Mouse (Mus musculus) G1E (cell line): ENCODE results near the gene Sesn3.

Experiments
- GATA2 ChIP-seq: IDR thresholded peaks from 2 replicates; pipeline ENCODE4 v1.6.1; 2012; ENCODE audit warnings: low read depth, low read length, inconsistent platforms, borderline replicate concordance
- TAL1 ChIP-seq: conservative IDR thresholded peaks from 2 replicates; pipeline ENCODE4 v1.6.1; 2012; ENCODE audit warnings: low read depth, low read length, inconsistent platforms, mixed read lengths

GRCm38 (mm10) chr9:14352337-14352736 lies 77.5 kb downstream of the Sesn3 start:
- TF ChIP-seq TAL1 (no peak), GATA2 (no peak)
